Mouse (Mus musculus): ENCODE measurements at regions not wholly inside any gene's neighbourhood (a gene's known extent, or its start where the extent isn't known, plus 50 kb on each side); places are given as distances from the start of the nearest gene placed in this dataset.

- TF ChIP-seq CTCF (IDR thresholded peaks at IDR 0.05; ENCODE audit: control insufficient read depth, insufficient read depth, insufficient replicate concordance, low read depth, low read length) = no peak
- no peak for TF ChIP-seq POLR2A (IDR thresholded peaks at IDR 0.05; ENCODE audit: control insufficient read depth, low read depth, low read length)
Measured at GRCm38 (mm10) chr4:153675431-153675830, 192.8 kb upstream of the Ajap1 start.
